Mouse (Mus musculus) embryo, embryonic 11 days (tissue): Measurements from ENCODE around the gene Mettl22.

Experiments used
- DNase-seq: peaks from one replicate; pipeline ENCODE4 v3.0.0-alpha.2; 2015

Mettl22 gene

GRCm38 (mm10) chr16:8512830-8513229 lies 42.2 kb downstream of the Mettl22 start:
- DNase-seq: no peak

- DNase-seq: peak; percentile 97
These were observed 42.8 kb downstream of the Mettl22 start, which contains the start of gene Abat for GRCm38 (mm10) chr16:8513236-8513906. Gene Abat (plus strand): TSS chr16:8513429.

- no peak for DNase-seq
These were observed 43.6 kb downstream of the Mettl22 start for GRCm38 (mm10) chr16:8514180-8514579.

GRCm38 (mm10) chr16:8520525-8520924 lies 49.9 kb downstream of the Mettl22 start:
- DNase-seq: no peak

GRCm38 (mm10) chr16:8521322-8521721 lies 50.7 kb downstream of the Mettl22 start:
- DNase-seq: no peak

- peak; percentile 56 for DNase-seq
These were observed 53.0 kb downstream of the Mettl22 start for GRCm38 (mm10) chr16:8523480-8524144.

GRCm38 (mm10) chr16:8524163-8524847 lies 53.7 kb downstream of the Mettl22 start:
- DNase-seq: no peak

GRCm38 (mm10) chr16:8525293-8525692 lies 54.7 kb downstream of the Mettl22 start:
- DNase-seq: no peak

GRCm38 (mm10) chr16:8525877-8526276 lies 55.3 kb downstream of the Mettl22 start:
- DNase-seq: no peak

- no peak for DNase-seq
These were observed 58.8 kb downstream of the Mettl22 start for GRCm38 (mm10) chr16:8529389-8529788.

- no peak for DNase-seq
These were observed 59.4 kb downstream of the Mettl22 start for GRCm38 (mm10) chr16:8530018-8530417.

- DNase-seq: no peak
These were observed 61.9 kb downstream of the Mettl22 start for GRCm38 (mm10) chr16:8532461-8532860.

GRCm38 (mm10) chr16:8532894-8533293 lies 62.3 kb downstream of the Mettl22 start:
- no peak for DNase-seq

- DNase-seq: no peak
These were observed 62.9 kb downstream of the Mettl22 start for GRCm38 (mm10) chr16:8533477-8533876.

- no peak for DNase-seq
These were observed 64.0 kb downstream of the Mettl22 start for GRCm38 (mm10) chr16:8534466-8535200.

- DNase-seq: no peak
These were observed 64.8 kb downstream of the Mettl22 start for GRCm38 (mm10) chr16:8535411-8535810.

- peak; percentile 85 for DNase-seq
These were observed 68.7 kb downstream of the Mettl22 start for GRCm38 (mm10) chr16:8539150-8539865.
